Mouse (Mus musculus): ENCODE data around the gene Olfr116. TPM values are rescaled to one million over a fixed set of nuclear protein-coding genes. Genes with fewer than 3 reads are reported as not detected.

Olfr116 gene
- total RNA-seq (2023) = not detected

DNA sequence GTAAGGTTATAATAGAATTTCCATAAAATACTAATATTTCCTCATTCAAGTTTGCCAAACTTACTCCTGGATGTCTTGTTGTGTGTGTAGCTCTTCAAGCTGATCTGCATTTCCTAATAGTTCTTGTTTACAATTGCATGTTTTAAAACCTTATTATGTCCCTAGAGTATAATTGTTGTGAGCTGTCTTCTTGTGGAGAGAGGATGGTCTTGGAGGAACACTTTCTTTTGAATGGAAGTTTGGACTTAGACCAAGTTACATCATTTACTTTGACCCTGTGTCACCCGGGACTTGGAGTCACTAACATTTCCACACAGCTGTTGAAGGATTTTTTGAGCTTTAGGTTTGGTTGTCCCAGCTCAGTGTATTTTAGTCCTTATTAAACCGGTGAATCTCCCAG lies at the start of gene Olfr116, which contains the start of gene Olfr115:
Gene Olfr116, minus strand, starts transcription at position 191 of the 400 bp plus-strand sequence.
Gene Olfr115, minus strand, starts transcription at position 101 of the 400 bp plus-strand sequence.

DNA sequence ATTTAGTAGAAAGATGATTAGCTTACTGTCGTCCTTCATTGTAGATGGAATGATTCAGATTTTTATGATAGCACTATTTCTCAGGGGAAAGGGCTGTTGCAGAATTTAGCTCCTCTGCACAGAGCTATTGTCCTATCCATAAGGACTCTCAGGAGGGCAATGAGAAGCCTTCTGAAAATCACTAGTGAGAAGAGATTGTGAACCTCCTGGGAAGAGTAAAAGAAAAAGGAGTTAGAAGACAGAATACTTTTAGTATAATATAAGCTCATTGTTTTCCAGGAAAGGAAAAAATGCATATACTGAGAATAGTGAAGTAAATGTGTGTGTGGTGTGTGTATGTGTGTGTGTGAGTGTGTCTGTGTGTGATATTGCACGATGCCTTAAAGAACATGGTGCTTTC lies 39.7 kb upstream of the Olfr116 start, which contains the start of gene Olfr118:
Gene Olfr118, plus strand, starts transcription at position 301 of the 400 bp plus-strand sequence.

DNA sequence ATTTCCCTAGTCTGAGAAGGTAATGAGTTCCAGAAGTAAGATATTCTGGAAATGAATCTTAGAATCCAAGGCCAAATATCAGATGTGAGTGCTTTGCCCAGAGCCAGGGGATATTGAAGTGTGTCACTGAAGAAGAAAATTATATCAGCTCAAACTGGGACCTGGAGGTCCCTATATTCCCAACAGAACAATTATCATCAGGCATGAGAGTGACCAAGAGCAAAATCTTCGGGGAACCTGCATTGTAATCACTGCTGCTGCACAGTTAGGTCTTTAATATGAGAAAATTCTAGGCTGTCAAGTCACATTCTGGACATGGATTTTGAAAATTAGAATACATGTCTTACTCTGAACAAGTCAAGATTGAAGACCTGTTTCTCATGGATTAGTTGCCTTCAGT lies 36.7 kb upstream of the Olfr116 start, which contains the start of gene Olfr117:
Gene Olfr117, minus strand, starts transcription at position 101 of the 400 bp plus-strand sequence.

DNA sequence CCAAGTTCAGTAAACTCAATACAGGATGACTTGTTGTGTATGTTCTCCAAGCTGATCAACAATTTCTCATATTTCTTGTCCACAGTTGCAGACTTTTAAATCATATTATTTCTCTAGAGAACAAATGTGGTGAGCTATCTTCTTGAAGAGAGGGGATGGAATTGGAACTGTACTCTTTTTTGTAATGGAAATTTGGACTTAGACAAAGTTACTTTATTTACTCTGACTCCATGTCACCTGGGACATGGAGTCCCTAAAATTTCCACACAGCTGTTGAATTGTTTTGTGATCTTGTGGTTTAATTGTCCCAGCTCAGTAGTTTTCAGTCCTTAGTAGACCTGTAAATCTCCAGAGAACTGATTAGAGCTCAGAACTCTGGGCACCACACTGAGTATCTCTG lies 34.4 kb downstream of the Olfr116 start, which contains the start of gene Olfr114:
Gene Olfr114, minus strand, starts transcription at position 101 of the 400 bp plus-strand sequence.

DNA sequence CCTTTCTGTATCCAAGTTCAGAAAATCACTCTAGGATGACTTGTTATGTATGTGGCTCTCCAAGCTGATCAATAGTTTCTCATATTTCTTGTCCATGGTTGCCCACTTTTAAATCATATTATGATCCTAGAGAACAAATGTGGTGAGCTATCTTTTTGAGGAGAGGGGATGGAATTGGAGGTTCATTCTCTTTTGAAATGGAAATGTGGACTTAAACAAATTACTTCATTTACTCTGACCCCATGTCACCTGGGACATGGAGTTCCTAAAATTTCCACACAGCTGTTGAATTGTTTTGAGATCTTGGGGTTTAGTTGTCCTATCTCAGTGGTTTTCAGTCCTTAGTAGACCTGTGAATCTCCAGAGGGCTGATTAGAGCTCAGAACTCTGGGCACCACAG lies 49.4 kb downstream of the Olfr116 start, which contains the start of gene Olfr113:
Gene Olfr113, minus strand, starts transcription at position 101 of the 400 bp plus-strand sequence.

Other genes starting within 250 kb of the Olfr116 start
- not detected for gene Olfr105-ps, start 248.2 kb downstream of the Olfr116 start, total RNA-seq (2023)
- not detected for gene Olfr106-ps, start 236.8 kb downstream of the Olfr116 start, total RNA-seq (2023)
- not detected for gene Olfr107, start 228.0 kb downstream of the Olfr116 start, total RNA-seq (2023)
- not detected for gene Olfr108, start 181.7 kb downstream of the Olfr116 start, total RNA-seq (2023)
- not detected for gene Olfr109, start 168.3 kb downstream of the Olfr116 start, total RNA-seq (2023)
- gene H2-M2, start 143.6 kb downstream of the Olfr116 start, total RNA-seq (2023) = not detected
- not detected for gene Olfr110, start 134.7 kb downstream of the Olfr116 start, total RNA-seq (2023)
- gene Olfr111, start 119.2 kb downstream of the Olfr116 start, total RNA-seq (2023) = not detected
- not detected for gene Olfr112, start 57.7 kb downstream of the Olfr116 start, total RNA-seq (2023)
- gene Olfr113, start 49.5 kb downstream of the Olfr116 start, total RNA-seq (2023) = not detected
- not detected for gene Olfr114, start 34.5 kb downstream of the Olfr116 start, total RNA-seq (2023)
- gene Olfr115, start 90 bp downstream of the Olfr116 start, total RNA-seq (2023) = not detected
- not detected for gene Olfr117, start 36.6 kb upstream of the Olfr116 start, total RNA-seq (2023)
- gene Olfr118, start 39.8 kb upstream of the Olfr116 start, total RNA-seq (2023) = not detected
- gene Olfr119, start 69.4 kb upstream of the Olfr116 start, total RNA-seq (2023) = not detected
- not detected for gene Olfr120, start 94.6 kb upstream of the Olfr116 start, total RNA-seq (2023)
- not detected for gene Olfr121, start 121.7 kb upstream of the Olfr116 start, total RNA-seq (2023)
- gene Olfr122, start 141.4 kb upstream of the Olfr116 start, total RNA-seq (2023) = not detected
- gene Olfr123, start 166.3 kb upstream of the Olfr116 start, total RNA-seq (2023) = not detected
- not detected for gene Olfr124, start 172.7 kb upstream of the Olfr116 start, total RNA-seq (2023)
- not detected for gene Olfr125, start 205.8 kb upstream of the Olfr116 start, total RNA-seq (2023)
- gene Olfr126, start 220.3 kb upstream of the Olfr116 start, total RNA-seq (2023) = not detected

Measured in neutrophil, adult 83 days (primary cell).